Mouse (Mus musculus) cerebellum, adult 11 months (tissue): Measurements from ENCODE around the gene Ror1.

Source experiments
- DNase-seq: peaks from one replicate; pipeline ENCODE4 v3.0.0; 2022

Gene Ror1

DNA sequence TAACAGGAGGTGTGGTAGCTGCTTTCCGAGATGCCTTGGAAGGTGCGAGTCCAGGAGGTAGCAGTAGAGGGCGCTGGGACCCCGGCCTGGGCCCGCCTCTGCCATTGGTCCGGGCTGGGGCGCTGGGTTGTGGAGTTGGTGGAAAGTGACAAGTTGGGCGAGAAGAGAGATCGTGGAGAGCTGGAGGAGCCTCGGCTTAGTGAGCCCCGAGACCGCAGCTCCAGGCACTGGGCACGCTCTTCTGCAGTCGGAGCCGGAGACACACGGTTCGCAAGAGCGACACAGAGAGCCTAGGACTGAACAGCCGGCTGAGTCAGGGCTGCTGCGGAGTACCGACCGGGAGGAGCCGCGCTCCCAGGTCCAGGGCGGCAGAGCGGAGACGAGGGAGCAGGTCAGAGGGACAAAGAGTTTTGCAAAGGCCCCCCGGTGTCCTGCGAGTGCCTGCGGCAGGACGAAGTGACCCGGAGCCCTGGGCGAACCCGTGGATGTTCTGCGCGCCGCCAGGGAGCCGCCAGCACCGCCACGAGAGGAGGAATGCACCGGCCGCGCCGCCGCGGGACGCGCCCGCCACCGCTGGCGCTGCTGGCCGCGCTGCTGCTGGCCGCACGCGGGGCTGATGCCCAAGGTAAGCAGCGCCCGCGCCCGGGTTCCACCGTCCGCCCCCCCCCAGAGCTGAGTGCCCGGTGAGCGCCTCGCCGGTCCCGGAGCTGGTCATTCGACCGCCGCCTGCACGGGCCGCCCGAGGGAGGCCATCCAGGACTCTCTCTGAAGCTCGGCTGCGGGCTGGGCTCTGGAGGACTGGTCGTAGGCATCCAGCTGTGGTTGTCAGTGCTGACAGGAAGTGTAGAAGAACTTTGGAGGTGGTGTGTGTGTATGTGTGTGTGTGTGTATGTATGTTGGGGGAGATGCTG, at the start of gene Ror1:
TSS of gene Ror1 (plus strand) at position 107 of the 911 bp plus-strand sequence.
- peak; percentile 93 for DNase-seq

- DNase-seq, result no peak
These were observed 48.5 kb upstream of the Ror1 start for GRCm38 (mm10) chr4:100047066-100047465.

GRCm38 (mm10) chr4:100048351-100048950, 47.1 kb upstream of the Ror1 start:
- no peak for DNase-seq

DNA sequence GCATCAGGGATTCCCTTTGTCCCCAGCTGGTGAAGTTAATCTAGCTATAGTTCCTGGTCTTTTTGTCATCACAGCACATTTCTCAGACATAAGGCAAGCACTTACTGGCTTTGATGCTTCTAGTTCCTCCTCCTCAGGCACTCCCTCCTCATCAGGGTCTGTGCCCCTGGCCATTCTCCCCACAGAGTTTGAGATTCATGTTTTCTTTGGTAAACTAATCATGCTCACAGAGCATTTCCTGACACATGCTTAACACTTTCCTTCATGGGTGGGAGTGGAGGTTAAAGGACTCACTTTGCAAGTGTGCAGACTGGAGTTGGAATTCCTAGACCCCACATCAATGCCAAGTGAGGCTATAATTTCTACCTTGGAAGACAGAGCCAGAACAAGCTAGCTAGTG, 43.8 kb upstream of the Ror1 start:
- DNase-seq, result no peak

GRCm38 (mm10) chr4:100052258-100052657, 43.3 kb upstream of the Ror1 start:
- no peak for DNase-seq

GRCm38 (mm10) chr4:100056046-100056445, 39.5 kb upstream of the Ror1 start:
- DNase-seq, result no peak

- DNase-seq, result no peak
These were observed 39.1 kb upstream of the Ror1 start for GRCm38 (mm10) chr4:100056446-100056845.

DNA sequence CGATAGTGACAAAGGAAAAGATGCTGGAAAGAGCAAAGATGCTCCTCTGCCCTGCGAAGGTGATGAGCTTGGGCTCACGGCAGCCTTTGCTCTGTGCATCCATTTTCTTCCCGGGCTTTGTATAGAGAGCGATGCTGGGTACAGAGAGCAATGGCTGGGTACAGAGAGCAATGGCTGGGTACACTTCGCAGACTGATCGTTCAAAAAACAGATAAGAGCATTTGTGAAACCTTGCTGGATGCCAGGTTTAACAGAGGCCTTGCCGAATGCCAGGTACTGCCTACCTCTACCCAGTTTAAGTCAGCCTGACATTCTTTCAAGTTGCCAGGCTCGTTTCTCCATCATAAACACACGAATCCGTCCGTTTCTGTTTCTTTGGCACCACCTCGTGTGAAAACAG, 38.2 kb upstream of the Ror1 start:
- no peak for DNase-seq

GRCm38 (mm10) chr4:100058631-100059030, 37.0 kb upstream of the Ror1 start:
- DNase-seq, result no peak

GRCm38 (mm10) chr4:100059811-100060210, 35.8 kb upstream of the Ror1 start:
- no peak for DNase-seq

- DNase-seq, result no peak
These were observed 34.1 kb upstream of the Ror1 start for GRCm38 (mm10) chr4:100061396-100062066.

GRCm38 (mm10) chr4:100065686-100066085, 29.9 kb upstream of the Ror1 start:
- no peak for DNase-seq

GRCm38 (mm10) chr4:100070101-100070500, 25.5 kb upstream of the Ror1 start:
- no peak for DNase-seq

- DNase-seq, result no peak
These were observed 1.1 kb downstream of the Ror1 start for GRCm38 (mm10) chr4:100096596-100097181.

DNA sequence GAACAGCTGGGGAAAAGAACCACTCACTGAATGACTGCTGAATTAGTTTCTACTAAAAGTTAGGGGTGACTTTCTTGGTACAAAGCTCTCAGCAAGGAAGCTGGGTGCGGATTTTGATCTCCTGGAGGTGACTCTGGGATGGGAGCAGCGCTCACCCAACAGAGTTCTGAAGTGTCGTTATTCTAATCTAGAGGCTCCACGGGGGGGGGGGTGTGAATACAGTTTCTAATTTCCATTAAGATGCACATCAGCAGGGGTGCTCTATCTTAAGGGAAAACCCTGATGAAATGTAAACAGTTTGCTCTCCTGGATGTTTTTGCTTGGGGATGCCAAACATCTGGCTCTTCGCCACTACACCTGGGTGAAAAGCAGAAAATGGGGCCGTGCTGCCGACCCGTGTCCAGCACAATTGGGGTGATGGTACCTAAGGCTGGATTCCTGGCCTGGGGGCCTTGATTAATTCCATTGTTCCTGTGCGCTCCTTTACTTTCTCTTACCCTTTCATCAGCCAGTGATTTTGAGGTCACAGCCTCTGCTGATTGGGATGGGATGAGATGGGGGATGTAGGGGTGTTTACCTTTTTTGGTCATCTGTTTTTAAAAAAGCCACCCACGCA, 1.9 kb downstream of the Ror1 start:
- no peak for DNase-seq

DNA sequence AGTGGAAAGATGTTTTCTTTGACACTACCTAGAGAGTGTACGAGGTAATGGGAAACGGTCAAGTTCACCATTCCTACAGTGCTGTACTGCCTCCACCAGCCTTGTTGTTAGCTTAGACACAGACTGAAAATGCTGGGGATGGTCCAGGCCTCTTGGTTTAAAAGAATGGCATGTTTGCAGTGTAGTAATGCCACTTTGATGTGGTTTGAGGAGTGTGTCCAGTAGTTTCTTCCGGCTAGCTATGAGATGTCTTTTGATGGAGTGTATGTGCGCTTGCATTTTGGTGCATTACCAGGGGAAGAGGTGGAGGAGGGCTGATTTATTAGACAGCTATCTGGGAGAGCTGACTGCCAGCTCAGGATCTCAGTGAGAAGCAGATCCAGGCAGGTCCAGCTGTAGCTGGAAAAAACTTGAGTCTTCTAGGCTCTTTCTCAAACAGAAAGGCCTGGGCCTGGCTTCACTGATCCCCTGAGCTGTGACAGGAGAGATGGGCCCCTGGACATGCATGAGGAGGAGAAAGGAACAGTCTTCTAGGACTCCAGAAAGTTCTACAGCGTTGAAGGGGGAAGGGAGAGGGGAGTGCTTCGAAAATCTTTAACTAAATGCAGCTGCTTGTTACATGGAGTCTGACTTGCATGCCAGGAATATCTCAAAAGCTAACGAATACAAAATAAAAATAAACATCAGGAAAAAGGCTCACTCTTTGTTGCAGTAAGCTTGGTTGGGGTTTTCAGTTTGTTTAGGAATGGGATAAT, 5.7 kb downstream of the Ror1 start:
- DNase-seq, result no peak

DNA sequence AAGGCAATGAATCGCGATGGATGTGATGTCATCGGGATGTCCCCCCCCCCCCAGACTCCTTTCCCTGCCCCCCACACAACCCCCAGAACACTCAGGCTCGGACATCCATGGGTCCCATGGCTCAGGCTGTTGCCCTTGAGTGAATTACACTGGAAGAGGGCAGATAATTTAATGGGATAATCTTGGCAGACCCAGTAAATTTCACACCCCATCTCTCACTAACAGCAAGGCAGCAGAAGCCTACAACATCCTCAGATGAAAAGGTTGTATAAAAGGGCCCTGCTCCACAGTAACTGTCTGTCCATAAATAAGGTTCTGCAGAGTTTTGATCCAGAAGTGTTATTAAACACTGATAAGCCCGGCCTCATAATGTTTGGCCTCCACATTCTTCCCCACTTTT, 6.3 kb downstream of the Ror1 start:
- DNase-seq, result no peak

DNA sequence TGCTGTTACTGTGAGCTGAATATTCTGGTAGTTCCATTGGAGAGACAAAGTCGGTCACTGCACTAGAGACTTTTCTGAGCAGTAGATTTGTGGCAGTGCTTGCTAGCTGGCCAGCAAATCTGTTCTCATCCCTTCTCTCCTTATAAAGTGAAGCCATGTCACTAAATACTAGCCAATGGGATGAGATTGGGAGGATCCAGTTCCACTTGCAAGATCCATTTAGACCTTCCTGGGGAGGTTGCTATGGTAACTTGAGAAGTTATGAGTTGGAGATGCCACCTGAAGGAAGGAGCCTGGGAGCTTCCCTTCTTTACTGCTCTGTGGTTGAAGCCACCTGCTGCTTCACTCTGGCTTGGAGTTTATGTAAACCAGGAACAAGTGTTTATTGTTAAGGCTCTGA, 8.7 kb downstream of the Ror1 start:
- DNase-seq, result no peak

DNA sequence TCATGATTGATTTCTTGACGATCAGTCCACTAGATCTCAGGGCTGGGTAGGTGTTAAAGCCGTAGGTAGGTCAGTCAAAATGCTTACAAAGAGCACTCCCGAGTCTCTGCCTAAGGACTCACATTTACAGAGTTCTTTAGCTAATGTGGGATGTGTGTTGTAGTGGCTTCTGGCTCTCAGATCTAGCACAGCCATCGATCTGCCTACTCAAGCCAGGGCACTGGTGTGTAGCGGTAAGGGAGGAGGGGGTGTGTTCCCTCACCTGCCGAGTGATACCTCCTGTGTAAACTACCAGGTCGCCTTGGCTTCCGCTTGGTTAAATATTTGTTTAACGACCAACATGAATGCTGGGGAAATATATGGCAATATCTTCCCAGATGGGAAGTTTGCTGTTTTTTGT, 12.0 kb downstream of the Ror1 start:
- DNase-seq, result no peak

- no peak for DNase-seq
These were observed 13.0 kb downstream of the Ror1 start for GRCm38 (mm10) chr4:100108551-100108950.

DNA sequence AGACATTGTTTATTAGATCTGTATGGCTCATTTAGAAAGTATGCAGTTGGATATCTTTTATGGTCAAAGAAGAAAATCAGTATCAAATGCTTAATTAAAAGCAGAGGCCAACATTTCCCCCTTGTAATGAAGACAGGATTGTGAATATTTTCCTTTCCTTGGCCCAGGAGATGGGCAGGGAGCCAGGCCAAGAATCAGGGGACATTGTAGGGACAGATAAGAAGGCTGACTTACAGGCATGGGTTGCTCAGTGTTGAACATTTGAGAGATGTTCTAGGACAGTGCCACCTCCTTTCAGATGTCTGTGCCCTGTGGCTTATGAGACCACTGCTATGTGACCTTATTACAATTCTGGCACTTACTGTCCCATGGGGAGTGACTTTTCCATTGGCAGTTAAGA, 18.6 kb downstream of the Ror1 start:
- no peak for DNase-seq

GRCm38 (mm10) chr4:100116366-100116765, 20.8 kb downstream of the Ror1 start:
- no peak for DNase-seq
